Mouse (Mus musculus) urinary bladder, adult 2 months (tissue): ENCODE measurements around the gene Acox3. TPM values are rescaled to one million over a fixed set of nuclear protein-coding genes. Genes with fewer than 3 reads are reported as not detected.

ENCODE experiments used
- DNase-seq: peaks from one replicate; pipeline ENCODE4 v3.0.0; 2022; ENCODE audit warnings: low spot score
- polyA plus RNA-seq: library from polyadenylated mRNA; depleted of rRNA; stranded (reverse); fragments of >200 nt; gene quantifications from 2 replicates; pipeline ENCODE4 v1.2.3, GENCODE M21; 2012; rRNA removed

The Acox3 gene
- polyA plus RNA-seq, 1 experiment, result 30.1 TPM

DNA sequence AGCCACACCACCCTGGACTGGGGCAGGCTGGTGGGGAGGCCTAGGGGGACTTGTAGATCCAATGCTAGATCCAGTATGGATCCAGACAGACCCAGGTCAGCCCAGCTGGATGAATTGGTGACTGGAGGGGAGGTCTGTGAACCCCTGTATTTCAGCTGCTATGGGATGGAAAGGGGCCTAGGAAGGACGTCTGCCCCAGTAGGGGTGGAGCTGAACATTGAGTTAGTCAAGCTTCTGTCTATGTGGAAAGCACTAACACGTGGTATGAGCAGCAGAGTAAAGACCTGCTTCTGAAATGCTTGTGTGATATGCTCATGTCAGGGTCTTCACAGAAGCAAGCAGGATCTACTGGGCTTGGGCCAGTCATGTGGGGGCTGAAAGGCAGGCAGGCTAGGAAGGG, 65.4 kb downstream of the Acox3 start:
- no peak for DNase-seq

DNA sequence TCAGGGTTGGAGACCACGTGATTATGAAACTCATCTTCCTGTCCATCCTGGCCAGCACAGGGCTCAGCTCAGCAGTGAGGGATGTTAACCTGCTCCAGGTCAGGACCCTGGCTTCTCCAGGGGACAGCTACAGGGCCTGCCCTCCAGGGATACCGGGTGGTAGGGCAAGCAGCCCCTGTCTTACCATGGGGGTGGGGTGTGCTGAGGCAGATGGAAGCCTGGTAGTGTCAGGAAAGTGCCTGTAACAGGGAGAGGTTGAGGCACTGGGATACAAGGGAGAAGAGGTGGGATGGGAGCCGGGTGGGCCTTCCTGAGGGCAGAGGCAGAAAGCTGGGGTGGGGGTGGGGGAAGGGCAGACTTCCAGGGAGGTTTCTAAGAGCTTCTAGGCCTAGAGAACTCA, 69.5 kb downstream of the Acox3 start:
- no peak for DNase-seq

DNA sequence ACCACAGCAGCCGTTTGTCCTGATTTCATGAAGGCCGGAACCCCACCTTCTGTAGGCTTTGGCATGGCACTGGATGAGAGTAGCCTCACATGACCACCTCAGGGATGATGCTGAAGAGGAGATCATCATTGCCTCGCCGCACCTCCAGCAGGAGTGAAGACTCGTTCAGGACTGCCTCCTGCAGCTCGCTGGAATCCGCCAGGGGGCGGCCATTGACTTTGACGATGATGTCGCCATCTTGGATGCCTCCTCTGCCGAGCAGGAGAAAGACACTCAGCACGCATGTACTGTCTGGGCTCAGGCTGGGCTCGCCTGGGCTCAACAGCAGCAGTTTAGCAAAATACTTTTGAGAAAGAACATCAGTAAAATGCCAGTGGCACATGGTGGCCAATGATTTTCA, 70.0 kb downstream of the Acox3 start:
- no peak for DNase-seq

DNA sequence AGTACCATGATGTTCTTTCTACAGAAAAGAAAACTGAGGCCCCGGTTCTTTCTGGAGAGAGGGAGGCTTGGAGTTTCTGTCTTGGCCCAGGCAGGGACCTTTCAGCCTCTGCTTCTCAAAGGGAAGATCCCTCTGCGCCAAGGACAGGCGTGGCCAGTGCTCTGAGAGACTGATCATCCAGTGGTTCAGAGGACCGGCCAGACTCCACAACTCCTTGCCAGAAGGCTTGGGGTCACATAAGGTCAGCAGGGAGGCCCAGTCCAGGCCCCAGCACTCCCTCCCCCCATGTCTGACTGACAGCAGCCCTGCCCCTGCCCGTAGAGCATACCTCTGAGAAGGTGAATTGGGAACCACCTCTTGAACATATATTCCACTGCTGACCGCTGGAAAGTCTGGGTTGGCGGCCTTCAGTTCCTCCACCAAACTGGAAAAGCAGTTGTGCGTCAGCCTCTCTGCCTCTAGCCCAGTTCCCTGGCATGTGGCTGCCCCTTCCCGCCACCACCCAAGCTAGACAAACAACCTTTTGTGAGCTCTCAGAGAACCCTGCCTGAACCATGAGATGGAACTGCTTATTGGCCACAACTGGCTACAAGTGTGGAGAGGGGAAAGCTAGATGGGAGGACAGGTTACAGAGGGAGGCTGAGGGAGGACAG, 71.0 kb downstream of the Acox3 start:
- DNase-seq, result no peak

DNA sequence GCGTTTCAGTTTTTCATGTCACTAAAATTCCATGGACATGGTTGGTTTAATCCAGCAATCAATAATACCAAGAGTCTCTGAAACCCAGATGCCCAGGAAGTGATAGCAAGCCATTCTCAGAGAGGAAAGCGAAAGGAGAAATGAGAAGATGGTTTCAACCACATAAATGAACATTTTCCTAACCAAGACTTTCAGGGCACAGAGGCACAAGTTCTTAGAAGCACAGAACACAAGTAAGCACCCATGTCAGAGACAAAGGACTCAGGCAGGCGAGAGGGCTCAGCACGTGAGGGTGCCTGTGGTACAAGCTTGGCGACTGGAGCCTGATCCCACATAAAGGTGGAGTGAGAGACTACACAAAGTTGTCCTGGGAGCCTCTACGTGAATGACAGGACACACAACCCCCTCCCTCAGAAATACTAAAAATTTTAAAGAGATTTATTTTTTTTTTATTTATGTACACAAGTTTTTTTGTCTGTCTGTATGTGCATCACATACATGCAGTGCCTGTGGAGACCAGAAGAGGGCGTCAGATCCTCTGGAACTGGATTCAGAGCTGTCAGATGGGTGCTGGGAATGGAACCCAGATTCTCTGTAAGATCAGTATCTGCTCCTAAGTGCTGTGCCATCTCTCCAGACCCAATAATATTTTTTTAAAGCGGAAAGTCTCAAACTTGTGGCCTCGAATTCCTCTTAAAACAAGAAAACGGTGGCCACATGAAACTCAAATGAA, 73.1 kb downstream of the Acox3 start:
- DNase-seq, result no peak

DNA sequence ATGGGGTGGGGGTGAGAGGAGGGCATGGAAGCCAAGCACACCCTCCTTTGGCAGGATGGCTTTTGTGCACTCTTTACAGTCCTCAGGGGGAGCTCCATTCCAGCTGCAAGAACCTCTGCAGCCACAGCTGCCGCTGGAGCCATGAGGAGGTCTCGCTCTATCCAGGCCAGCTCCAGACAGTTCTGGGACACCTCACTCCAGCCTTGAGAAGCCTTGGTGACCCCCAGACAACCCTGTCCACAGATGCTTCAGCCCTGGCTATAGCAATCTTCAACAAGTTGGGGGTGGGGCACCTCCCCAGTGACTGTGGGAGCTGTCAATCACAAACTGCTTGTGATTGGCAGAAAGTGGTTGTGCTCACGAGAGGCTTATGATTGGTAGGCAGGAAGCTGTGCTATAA, 76.7 kb downstream of the Acox3 start:
- DNase-seq, result no peak

DNA sequence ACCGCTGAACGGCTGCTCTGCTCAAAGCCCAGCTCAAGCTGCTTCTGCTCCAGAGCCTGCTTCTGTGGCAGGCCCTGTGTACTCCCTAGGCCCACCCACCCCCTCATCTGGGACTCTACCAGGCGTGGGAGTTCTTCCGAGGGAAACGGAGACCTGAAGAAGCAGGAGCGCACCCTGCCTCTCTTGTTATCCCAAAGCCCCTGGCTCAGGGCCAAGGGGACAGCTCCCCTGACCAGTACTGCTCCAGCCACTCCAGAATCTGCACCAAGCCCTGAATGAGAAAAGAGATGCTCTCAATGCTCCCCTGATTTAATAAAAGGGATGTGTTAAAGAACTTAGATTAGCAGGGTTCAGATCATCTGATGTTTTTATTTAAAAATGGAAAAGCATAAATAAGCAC, 78.4 kb downstream of the Acox3 start:
- no peak for DNase-seq

- DNase-seq, result no peak
Measured at GRCm38 (mm10) chr5:35662021-35662545, 79.2 kb downstream of the Acox3 start.

Other genes starting within 250 kb of the Acox3 start
- 0.04 TPM in 1 of 2 replicates, not detected in the other for gene Hmx1, start 193.9 kb upstream of the Acox3 start, polyA plus RNA-seq
- 36.1 and 38.1 TPM in 2 replicates for gene Cpz, start 57.3 kb upstream of the Acox3 start, polyA plus RNA-seq
- 4.3 and 5.4 TPM in 2 replicates for gene Trmt44, start 8.0 kb upstream of the Acox3 start, polyA plus RNA-seq
- gene Htra3, start 96.7 kb downstream of the Acox3 start, polyA plus RNA-seq, result 90.2 and 126 TPM in 2 replicates
- 2.4 and 3.2 TPM in 2 replicates for gene Sh3tc1, start 156.9 kb downstream of the Acox3 start, polyA plus RNA-seq
- gene Ablim2, start 174.8 kb downstream of the Acox3 start, polyA plus RNA-seq, result 3.7 and 4.4 TPM in 2 replicates